Mouse (Mus musculus): ENCODE results near the gene Arl11.
A peak's percentile ranks its signal among the peaks of the same experiment; 100 is the strongest.

Arl11 gene

DNA sequence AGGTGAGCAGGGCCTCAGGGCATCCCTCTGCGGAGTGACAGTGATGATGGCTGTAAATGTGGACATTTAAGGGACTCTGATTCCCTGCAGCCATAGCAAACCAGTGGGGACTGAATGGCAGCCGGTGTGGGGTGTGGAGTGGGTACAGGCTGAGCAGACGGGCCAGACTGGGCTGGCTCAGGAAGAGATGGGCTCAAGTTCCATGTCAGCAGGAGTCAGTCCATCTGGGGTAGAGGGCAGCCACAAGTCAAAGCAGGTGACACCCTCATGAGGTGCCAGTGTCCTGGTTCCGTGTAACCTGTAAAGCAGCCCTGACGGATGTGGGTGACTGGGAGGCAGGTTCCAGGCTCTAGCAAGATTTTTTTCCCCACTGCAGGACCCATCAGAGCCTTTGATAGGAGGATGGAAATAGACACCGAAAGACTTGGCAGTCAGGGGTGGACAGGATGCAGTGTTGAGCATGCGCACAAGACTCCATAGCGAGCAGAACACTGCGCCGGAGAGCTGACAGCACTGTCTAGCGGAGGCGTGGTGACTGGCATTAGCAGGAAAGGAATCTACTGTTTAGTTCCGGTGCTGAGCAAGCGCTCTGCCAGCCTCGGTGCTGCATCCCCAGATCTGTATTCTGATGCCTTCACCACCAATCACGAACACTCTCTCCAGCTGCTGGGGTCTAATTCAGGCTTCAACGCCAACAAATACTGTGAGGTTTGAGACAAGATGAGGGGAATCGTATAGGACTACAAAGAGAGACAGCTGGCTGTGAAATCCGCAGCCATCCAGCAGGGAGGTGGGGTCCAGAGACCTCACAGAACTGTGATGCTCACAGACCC lies 18.3 kb downstream of the Arl11 start:
- DNase-seq = peak; percentile 52 to 70

DNA sequence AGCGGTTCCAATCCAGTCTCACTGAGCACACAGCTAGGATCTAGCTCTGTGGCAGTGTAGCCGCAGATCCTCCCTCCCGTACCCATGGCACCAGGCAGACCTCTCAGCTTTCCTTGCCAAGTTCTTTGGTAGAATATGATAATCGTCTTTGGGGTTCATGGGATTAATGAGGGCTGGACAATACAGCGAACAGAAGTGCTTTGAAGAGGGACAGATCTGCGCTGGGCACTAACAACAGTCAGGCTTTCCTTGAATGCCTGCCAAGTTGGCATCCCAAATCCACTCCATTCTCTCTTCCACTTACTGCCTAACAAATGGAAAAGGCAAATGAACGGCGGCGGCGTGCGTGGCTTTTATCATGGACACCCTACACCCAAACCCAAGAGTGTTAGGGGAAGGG lies 21.0 kb downstream of the Arl11 start:
- DNase-seq = no peak

DNA sequence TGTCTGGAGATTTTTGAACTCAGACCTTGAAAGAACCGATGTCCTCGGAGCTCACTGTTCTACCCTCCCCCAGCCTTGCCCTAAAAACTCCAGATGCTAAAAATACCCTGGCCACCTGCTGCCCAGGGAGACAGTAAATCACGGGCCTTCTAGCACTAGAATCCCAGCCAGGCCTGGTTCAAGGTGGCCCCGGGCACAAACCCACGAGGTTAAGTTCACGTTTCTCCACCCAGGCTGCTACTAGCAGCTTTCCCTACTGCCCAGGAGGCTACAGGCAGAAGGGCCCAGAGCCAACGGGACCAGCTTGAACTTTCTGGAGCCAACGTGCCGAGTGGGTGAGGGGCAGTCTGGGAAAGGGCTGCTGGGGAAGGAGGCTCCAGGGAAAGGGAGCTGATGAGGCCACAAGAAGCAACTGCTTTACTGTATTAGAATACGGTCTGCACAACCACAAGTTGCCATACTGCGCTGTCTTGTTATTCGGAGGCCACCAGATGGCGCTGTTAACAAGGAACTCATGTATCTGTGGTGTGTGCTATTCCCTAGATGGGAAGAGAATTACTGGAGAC lies 21.5 kb downstream of the Arl11 start:
- peak; percentile 8 to 35 for DNase-seq

DNA sequence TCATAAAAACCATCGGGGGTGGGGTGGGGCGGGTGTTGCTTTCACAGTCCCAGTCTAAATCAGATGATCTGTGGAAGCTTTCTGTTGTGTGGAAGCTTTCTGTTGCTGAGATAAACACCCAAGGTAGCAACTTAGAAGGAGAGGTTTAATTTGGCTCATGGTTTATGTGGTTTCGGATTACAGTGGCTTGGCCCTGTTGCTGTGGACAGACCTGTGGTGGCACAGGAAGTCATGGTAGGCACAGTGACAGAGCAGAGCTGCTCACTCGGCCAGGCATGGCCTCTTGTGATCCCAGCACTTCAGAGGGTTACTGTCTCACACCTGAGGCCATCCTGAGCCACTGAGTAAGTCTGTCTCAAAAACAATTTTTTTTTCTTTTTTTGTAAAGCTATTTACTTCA lies 29.8 kb downstream of the Arl11 start:
- no peak for DNase-seq

DNA sequence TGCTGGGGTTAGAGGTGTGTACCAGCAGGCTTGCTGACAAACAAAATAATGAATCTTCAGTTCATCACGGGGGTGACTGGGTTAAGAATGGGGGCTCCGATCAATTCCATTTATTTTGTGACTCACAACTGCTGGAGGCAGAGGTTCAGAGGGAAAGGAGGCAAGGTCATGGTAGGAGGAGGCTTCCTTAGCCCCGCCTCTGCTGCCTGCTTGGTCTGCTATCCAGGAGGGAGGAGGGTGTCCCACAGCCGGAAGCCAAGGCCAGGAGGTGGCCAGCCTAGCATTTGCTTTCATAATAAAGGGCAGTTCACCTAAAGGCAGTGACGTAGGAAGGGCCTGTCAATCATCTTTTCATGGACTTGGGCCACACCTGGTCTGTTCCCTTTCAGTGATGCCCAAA lies 35.0 kb downstream of the Arl11 start:
- DNase-seq = no peak

DNA sequence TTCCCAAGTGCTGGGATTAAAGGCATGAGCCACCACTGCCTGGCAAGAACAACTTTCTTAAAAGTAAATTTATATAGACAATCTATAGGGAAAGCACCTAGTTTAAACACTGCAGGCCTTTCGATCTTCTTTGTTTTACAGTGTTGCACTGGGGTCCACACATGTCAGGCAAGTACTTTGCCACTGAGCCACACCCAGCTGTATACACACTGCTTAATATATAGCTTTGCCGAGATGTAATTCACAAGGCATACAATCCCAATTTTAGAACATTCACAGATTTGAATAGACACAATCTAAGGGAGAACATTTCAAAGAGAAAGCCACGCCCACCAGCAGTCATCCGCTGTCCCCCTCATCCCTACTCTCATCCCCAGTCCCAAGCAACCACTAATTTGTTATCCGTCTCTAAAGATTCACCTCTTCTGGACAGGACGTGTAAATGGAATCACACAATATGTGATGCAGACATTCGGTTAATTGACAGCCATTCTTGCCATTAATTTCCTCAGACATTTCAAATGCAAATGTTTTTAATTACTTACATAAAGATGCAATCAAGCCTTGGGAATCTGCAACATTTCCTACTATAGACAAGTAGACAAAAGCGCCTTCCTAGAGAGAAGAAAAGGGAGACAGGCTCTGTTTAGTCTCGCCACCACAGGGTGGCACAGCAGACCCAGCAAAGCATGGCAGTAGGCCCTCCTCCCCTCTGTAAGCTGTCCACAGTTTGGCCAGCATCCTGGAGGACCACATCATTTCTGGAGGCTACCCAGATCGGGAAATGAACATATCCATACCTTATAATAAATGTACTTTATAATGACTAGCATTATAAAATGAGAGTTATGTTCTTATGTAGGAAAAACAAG lies 37.5 kb downstream of the Arl11 start:
- no peak for DNase-seq

DNA sequence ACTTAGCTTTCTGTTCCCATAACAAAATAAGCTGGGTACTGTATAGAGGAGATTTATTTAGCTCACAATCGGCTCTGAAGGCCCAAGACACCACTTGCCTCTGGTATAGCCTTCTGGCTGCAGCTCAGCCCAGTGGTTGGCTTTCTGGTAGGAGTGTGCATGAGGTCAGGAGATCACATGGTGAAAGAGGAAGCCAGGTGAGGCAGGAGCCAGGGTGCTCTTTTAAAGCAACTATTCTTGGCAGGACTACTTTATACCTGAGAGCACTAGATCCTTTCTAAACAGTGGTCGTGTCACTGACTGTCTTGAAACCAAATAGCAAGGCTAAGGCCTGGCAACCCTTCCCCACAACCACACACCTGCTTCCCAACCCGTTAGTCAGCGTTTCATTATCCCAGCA lies 40.3 kb downstream of the Arl11 start:
- no peak for DNase-seq

DNA sequence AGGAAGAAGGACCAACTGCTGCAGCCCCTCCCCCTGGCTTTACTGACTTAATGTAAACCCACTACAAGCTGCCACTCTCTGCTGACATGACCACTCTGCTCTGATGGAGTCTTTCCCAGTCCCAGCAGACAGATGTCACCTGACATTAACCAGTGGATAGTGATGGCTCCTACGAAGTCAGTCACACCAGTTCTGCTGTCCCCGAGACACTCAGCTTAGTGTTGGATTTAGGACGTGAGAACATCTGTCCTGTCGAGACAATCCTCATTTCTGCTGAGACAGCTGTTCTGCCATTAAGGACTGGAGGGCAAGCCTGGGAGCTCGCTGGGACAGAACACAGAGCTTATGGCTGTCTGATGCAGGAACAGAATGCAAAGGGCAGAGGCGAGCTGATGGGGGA lies 41.3 kb downstream of the Arl11 start:
- no peak for DNase-seq

DNA sequence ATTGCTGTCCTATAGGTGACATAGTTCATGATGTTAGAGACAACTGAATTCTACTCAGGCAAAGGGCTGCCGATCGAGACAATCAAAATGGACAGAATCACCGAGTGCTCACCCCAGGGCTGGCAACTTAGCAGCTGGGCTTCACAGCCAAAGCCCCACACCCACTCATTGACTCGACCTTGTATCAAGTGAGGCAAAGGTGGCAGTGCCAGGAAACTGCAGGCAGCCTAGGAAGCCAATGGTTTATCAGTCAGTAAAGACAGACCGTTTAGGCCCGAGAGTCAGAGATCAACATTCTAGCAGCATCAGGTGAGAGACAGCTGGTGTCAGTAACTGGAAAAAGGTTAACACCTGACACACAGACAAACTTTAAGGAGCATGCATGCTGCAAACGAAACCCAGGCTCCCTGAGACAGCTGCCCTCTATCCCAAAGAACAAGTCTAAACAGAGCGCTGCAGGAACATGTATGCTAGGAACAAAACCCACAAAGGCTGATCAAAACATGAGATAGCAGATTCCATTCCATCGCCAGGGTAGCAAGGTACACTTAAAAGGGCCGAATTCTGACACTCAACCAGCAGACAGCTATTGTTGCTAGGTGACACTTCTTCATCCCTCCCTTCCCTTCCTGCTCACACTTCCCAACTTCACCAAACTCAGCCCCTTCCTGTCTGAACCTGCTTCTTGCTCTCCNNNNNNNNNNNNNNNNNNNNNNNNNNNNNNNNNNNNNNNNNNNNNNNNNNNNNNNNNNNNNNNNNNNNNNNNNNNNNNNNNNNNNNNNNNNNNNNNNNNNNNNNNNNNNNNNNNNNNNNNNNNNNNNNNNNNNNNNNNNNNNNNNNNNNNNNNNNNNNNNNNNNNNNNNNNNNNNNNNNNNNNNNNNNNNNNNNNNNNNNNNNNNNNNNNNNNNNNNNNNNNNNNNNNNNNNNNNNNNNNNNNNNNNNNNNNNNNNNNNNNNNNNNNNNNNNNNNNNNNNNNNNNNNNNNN lies 45.0 kb downstream of the Arl11 start:
- DNase-seq = no peak

DNA sequence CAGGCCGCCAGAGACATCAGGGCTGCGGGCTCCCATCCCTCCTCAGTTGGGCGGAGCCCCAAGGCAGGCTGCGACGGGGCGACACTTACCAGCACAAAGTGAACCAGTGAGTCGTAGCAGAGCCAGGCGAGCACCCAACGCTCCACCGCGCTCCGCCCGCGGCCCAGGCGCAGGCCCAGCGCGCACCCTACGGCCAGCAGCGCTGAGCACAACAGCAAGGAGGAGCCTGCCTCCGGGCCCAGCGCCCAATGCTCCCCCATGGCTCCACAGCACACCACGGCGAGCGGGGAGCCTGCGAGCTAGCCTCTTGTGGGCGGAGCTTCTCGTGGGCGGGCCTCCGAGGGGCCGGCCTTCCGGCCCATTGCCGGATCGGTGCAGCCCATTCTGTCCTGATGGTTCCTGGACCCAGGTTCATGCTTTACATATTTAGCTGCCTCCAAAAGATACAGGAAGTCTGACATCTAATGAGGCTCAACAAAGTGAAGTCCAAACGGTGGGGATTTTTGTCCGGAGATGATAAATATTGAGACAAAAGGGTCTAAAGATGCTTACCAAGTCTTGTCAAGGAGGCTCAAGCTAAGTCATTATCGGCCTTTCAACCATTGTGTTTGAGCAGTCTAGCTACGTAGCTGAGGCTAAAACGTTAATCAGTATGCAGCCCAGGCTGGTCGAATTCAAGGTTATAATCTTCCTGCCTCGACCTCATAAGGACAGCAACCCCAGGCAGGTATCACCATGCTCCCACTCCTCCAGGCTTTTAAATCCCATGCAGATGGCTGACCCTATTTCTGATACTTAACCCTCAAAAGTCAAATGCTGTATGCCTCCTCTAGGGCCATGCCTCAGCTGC lies 50.8 kb downstream of the Arl11 start, which contains the start of gene Ebpl:
Ebpl (minus strand) TSS at position 309 of the 850 bp plus-strand sequence.
- DNase-seq = peak; percentile 81 to 82

DNA sequence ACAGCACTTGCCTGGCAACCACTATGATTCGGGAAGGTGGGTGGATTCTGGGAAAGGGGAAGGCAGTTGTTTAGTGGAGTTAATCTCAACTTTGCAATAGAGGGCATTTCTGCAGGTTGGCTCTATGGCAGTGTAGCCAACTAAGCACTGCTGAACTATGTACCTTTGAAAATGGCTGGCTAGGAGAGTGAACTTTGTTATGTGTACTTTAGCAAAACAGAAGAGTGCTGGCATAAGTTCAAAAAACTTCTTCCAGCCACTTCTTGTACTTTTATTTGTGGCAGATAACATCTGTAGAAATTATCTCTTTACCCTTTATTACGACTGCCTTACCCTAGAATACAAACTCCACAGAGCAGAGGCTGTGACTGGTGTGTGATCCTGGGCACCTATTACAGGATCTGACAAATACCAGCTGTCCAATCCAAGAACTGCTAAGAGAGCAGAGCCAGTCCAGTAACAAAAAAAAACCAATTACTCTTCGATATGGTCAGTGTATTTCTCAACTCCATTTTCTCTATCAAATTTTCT lies 51.5 kb downstream of the Arl11 start:
- DNase-seq = no peak
